Mouse (Mus musculus) brain, embryonic 18.5 days (tissue): ENCODE measurements at regions not wholly inside any gene's neighbourhood (a gene's known extent, or its start where the extent isn't known, plus 50 kb on each side); places are given as distances from the start of the nearest gene placed in this dataset.

ENCODE experiments used
- DNase-seq: peaks from one replicate; pipeline ENCODE4 v3.0.0-alpha.2; 2012; ENCODE audit warnings: low read depth, low spot score

DNA sequence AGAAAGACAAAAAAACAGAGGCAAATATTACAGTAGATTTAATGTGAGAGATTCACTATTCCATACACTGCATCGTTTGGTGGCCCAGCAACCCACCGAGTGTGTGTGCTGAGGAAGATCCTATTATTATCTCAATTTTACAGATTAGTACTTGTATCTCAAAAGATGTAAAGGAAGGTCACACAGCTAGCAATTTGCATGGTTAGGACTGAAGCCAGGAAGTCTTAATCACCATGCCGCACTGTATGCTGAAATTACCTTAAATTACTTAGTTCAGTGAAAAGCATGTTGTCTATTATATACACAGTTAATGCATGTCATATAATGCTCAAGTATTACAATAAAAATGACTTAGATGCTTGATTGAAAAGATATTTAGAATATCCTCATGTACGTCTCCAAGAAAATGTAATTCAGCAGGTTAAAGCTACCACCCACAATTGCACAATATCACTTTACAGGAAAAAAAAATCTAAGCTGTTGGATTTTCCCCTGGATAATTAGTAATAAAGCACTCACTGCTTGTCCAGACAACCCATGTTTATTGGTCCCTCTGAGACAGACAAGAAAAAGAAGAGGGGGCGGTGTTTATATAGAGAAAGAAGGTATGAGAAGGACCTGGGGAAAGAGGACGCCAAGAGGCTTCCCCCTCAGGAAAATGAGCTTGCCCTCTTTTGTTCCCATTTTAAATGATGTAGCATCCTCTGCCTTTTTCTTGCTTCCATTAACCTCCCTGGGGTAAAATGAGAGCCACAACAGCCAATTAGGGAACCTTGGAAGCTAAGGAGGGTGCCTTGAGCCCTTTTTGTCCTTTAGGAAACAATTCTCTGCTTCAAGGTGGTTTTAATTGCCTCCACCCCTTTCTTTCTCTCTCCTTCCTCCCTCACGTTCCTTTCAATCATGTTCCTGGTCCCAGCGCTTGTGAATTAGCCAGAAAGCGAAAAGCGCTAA is 204.6 kb upstream of the Xrcc4 start:
- no peak for DNase-seq

DNA sequence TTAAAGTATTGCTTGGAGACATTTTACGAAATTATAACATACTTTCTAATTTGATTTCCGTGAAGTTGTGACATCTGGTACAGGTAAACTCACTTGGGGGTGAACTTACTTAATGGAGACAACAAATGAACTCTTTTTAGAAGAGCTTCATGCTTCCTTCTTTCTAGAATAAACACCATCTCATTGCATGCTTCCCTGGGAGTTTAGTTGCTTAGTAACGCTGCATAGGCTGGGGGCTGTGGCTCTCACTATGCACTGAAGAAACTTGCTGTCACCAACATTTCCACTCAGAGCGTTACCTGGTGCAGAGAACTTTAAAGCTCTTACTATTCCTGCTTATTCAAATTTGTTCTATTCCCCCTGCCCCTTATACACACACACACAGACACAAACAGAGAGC is 203.5 kb upstream of the Xrcc4 start:
- no peak for DNase-seq

DNA sequence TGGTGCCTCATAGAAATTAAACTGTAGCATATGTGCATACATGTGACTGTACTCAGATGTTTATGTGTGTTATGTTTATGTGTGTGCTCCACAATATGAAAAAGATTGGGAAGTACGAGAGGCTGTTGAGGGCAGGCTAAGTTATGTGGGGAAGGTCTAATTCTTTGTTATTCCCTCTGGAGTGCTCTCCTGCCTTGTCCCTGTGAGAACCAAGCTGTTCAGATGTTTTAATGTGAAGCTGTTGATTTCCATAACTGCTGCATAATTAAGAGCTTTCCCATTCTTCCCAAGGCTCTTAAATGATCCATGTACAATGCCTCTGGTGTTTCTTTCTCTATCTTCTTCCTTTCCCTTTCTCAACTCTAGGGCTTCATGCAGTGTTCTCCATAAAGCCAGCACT is 202.7 kb upstream of the Xrcc4 start:
- no peak for DNase-seq

DNA sequence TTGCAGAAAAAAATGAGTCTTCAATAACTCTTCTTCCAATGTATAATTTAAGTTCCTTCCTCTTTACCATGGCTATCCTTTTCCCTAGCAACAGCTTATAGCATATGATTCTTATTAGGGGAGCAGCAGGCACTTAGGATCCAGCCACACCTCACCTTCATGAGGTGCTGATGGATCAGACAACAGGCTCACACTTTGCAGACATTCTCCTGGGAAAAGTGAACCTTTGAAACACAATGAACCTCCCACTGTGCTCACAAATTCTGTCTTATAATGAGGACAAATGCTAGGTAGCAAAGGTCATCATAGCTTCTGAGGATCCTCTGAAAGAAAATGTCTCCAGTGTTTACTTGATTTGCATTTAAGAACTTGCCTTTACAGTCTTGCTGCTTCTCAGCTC is 191.6 kb upstream of the Xrcc4 start:
- DNase-seq = no peak

DNA sequence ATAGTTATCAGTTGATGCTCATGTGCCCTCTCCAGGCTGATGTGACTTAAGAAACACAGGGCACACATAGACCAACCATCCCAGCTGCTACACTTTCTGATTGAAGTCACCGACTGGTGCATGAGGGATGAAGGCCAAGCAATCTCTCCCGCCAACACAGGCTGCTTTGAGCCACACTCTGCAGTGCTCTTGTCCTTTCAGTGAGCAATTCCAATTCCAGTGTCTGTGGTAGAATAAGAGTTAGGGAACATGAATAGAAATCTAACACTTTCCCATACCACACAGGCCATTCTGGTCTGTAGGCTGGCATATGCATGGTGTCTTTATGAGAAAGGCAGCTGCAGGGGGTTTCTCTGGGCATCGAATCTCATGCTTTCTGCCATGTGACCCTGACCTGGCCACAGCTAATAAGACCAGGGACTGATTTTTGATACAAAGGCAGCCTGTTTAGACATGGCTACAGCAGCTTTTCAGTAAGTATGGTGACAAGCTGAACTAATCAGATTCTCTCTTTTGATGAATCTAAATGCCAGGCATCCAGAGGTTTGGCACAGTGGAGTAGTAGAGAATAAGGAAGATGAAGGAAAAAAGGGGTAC is 190.5 kb upstream of the Xrcc4 start:
- DNase-seq = no peak

DNA sequence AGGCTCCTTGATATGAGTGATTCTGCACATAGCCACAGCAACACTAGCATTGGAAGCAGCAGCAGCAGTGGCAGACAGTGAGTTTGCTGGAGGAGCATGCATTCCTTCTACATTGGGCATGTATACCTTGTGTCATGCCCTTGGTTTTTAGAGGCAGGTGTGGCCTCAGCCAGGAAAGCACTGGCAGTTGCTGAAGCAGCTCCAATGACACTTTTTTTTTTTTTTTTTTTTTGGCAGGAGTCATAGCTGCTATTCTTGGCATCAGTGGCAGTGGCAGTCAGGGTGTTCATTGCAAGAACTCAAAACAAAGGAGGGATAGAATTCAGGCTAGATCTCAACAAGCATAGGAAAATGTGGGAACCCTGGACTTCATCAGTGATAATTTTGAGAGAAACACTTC is 189.9 kb upstream of the Xrcc4 start:
- DNase-seq = no peak

DNA sequence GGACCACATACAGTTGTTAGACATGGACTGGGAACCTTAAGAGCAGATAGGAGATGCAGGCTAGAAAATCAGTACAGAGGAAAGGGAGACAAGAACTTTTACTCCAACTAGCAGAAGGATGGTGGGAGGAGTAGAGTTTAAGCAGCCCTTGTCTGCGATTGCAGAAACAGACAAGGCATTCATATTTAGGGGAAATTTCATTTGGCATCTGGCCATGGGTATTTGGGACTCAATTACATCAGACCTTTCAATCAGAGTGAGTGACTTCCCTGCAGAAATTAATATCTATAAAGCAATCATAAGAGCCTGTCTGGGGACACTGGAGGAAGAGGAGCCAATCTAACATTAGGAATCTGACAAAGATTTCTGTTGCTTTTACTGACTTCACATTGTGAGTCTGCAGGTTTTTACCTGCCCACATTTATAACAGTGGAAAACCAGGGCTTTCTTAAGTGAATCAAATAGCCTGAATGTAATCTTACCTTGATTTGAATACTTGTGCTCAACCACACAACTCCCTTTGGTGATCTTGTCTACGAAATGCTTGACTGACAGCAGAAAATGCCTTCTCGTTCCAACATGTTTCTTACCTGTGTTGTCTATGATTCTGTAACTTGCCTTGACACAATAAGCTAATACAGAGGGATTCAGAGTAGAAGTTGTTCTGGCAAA is 169.8 kb upstream of the Xrcc4 start:
- DNase-seq = no peak

DNA sequence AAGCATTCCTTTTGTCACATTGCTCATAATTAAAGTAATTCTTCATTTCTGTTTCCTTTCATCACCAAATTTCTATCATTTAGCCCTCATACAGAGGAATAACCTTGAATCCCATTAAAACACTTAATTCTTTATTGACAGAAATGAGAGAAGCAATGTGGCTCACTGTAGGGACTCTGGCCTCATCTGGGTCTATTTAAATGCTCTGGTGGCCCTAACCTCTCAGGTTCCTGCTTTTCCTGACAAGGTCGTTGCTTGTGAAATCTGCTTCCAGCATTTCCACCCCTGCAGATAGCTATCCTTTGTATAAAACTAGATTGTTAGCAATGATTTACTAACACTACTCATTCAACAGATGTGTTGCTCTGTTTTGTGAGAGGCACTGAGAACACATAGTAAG is 163.6 kb upstream of the Xrcc4 start:
- DNase-seq = no peak

DNA sequence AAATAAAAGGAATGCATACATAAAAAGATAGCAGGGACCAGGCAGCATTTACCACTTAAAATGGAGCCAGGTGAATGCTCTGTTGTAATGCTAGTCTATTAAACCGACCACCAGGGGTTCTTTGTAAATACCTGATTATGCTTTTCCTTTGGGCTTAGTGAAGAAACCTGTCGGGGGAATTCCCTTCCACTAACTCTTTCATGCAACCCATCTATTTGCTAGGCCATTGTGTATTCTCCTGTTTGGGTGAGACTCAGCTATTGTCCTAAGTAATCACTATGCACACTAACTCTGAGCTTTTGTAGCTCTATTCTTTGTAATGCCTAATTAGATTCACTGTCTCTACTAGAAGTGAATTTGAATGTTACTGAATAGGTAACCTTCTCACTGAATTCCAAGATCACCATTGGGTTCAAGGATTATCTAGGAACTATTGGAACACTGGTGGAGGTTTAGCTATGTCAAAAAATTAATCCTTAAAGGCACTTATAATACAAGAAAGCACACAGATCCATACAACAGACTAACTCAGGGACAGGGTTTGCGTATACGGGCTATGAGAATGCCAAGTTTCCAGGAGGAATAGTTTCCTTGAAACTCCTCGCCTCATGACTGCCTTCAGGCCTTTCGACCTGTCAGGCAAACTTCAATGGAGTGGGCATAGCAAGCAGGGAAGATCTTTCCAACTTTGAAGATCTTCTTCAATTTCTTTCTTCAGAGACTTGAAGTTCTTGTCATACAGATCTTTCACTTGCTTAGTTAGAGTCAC is 156.8 kb upstream of the Xrcc4 start:
- no peak for DNase-seq

DNA sequence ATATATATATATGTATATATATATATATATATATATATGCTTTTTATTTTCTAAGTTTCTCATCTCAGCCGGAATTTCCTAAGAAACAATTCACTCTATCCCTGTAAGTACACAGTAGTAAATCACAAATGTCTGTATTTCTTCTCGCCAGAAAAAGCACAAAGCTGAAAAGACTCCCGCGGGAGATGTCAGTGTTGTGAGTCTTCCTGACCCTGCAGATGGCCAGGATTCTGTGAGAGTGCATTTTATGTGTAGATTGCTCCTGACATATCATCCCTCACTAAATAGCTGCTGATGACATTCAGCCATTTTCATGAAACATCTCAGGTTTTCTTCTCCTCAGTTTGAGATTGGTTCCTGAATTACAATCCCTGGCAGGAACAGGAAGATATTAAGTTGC is 148.9 kb upstream of the Xrcc4 start:
- DNase-seq = no peak

DNA sequence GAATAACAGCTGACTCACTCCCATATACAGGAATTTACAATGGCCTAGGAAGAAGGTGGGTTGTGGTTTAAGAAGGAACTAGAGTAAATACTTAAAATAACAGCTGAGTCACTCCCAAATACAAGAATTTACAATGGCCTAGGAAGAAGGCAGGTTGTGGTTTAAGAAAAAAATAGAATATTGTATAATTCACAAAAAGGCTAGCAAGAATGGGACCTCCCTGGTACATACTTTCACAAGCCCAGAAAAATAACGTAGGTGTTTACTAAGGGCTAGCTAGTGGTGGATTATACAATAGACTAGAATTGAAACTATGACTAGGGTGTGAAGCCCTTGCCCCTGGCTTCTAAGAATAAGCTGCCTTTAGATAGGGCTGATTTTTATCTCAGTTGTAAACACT is 144.6 kb upstream of the Xrcc4 start:
- no peak for DNase-seq

DNA sequence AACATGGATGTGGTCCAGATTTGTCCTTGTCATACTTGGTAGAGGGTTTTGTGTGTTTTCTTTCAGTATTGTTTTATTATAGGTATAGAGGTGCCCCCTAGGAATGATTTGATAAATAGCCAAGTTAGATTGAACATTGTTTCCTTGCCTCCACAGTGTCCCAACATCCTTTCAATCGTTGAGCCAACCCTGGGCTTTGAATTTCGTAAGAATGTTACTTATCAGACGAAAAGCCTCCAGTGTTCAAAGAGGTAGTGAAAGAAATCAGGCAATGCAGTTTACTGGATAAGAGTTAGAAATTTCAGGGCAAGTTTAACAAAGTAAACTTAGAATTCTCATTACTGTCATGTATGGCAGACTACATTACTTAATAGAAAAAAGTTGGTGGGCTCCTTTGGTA is 144.2 kb upstream of the Xrcc4 start:
- no peak for DNase-seq

DNA sequence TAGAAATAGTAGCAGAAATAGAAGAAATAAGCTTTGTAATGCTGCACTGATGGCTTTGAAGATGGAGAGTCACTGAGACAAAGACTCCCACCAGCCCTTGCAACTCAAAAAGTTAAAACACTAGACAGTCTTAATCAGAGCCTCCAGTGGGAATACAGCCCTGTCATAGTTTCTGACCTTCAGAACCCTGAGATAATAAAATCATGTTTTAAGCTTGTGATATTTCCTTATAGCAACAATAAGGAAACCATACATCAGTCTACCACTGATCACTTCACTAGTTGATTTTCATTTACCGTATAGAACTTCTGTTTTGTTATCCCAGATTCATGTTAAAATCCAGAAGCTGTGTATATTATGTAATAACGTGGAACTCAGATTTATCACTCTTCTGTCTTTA is 139.7 kb upstream of the Xrcc4 start:
- DNase-seq = no peak

DNA sequence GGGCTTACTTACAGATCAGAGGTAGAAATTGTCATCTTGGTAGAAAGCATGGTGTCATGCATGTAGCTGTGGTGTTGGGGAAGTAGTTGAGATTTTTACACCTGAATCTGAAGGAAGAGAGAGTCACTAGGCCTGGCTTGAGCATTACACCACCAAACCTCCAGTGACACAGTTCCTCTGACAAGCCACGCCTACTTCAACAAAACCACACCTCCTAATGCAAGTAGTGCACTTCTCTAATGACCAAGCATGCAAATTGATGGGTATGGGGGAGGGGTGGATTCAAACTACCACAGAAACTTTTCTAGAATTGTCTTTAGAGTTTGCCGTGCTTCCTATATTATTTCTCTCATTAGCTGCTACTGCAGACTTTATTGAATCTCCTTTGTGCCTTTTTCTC is 136.8 kb upstream of the Xrcc4 start:
- no peak for DNase-seq

DNA sequence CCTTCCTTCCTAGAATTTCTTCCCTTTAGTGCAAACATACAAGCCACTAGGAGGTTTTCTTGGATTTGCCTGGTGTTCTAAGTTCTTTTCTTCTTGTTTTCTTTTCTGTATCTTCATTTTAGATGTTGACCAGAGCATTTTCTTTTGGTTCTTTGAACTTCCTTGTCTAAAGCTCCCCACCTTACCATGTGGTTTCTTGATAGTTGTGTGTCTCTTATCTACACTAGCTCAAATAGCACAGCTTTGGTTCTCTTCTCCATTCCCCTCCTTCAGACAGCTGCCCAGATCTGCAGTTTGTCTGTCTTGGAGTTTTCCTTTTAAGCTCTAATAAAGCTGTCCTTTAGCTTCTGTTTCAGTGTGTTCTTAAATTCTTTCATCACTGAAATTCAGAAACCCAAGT is 123.0 kb upstream of the Xrcc4 start:
- no peak for DNase-seq

DNA sequence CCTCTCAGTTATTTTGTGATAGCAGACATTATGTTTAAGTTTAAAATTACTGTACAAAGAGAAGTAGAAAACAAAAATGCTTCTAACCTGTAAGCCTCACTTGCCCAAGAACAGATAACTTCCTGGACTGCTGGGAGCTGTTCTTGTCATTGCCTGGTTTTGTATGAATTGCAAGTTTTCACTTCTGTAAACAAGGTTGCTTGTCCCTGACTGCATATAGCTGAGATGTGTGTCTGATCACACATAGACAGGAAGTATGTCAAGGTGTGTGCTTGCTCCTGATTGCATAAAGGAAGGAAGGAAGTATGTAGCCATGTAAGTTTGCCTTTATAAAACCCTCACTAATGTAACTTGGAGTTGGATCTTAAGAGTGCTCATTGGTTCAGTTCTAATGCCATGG is 118.5 kb upstream of the Xrcc4 start:
- DNase-seq = no peak
